Mouse (Mus musculus): ENCODE results near the gene Ankrd36.

DNA sequence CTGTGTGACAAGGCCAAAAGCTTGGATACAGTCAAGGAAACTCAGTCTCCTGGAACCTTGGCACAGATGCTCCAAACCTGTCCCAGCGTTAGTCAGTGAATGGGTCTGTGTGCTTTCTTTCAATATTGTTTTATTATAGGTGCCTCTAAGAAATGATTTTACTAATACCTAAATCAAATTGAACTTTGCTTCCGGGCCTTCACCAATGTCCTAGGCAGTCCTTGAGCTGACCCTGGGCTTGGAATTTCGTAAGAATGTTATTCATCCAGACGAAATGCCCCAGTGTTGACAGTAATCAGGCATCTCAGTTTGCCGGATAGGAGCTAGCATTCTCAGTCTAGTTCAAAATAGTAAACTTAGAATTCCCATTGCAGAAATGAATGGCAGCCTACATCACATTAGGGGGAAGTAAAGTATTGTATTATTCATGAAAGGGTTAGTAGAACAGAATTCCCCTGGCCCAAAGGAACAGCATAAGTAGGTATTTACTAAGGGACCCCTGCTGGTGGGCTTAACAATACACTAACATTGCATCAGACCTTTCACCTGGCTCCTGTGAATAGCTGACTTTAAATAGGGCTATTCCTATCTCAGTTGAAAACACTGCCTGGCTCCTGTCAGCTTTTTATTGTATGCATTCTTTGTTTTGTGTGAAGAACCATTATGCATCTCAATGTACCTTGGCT is 132.9 kb downstream of the Ankrd36 start:
- no peak for TF ChIP-seq CTCF (conservative IDR thresholded peaks at IDR 0.05; ENCODE audit: low read length)
- no peak for TF ChIP-seq POU5F1 (IDR thresholded peaks at IDR 0.05; ENCODE audit: borderline replicate concordance, low read length)

Measured in E14TG2a.4 (cell line).